Mouse (Mus musculus) T-cell, adult 2 months (primary cell): ENCODE data around the gene Miga1.
"Not testable (repeated sequence)": the region's sequence is repeated elsewhere in the genome, so short reads cannot be mapped to it uniquely, and the experiment has no call there.

Experiments used
- DNase-seq: peaks from one replicate; pipeline ENCODE4 v3.0.0; 2022; ENCODE audit warnings: low spot score

Miga1 gene

GRCm38 (mm10) chr3:152321765-152322547 is 18.3 kb downstream of the Miga1 start:
- no peak for DNase-seq

- DNase-seq, result no peak
Observed at GRCm38 (mm10) chr3:152320972-152321645, 19.1 kb downstream of the Miga1 start.

DNA sequence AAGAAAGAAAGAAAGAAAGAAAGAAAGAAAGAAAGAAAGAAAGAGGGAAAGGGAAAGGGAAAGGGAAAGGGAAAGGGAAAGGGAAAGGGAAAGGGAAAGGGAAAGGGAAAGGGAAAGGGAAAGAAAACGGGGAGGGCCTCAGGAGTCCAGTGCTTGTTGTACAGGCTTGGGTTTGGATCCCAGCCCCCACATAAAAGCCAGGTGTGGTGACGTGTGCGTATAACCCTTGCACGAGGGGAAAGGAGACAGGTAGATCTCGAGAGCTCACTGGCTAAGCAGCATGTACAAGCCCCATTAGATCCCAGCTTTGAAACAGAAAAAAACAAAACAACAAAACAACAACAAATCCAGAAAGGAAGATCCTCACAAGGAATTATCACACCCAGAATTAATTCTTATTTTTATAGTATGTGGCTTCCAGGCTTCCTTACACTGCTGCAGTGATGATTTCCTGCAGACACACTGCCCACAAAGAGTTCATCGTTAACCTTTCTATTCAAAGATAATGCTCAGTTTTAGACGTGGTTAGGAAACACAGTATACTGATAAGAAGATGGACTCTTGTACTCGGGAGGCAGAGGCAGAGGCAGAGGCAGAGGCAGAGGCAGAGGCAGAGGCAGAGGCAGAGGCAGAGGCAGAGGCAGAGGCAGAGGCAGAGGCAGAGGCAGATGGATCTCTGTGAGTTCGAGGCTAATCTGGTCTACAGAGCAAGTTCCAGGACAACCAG is 23.6 kb downstream of the Miga1 start:
- DNase-seq, result not testable (repeated sequence)

DNA sequence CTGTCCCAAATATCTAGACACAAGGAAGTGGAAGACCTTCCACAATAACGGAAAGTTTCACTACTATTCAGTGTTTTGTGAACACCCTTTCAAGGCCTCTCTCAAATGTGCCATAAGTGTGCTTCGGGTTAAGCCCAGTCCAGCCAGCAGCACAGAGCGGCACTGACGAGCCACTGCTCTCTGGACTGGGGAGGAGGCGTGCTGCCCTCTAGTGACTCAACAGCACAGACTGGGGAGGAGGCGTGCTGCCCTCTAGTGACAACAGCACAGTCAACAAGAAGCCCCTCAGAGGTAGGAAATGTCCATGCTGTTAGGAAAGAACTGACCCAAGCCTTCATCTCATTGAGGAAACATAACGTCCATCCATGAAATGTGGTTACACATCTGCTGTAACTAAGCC is 24.6 kb downstream of the Miga1 start:
- peak; percentile 70 for DNase-seq

GRCm38 (mm10) chr3:152314666-152315065 is 25.5 kb downstream of the Miga1 start:
- not testable (repeated sequence) for DNase-seq

- DNase-seq, result no peak
Observed at GRCm38 (mm10) chr3:152309250-152309645, 31.0 kb downstream of the Miga1 start.

- DNase-seq, result no peak
Observed at GRCm38 (mm10) chr3:152308485-152309249, 31.5 kb downstream of the Miga1 start.

GRCm38 (mm10) chr3:152305971-152306370 is 34.2 kb downstream of the Miga1 start:
- DNase-seq, result no peak

- no peak for DNase-seq
Observed at GRCm38 (mm10) chr3:152305080-152305479, 35.1 kb downstream of the Miga1 start.

GRCm38 (mm10) chr3:152304093-152304815 is 36.0 kb downstream of the Miga1 start:
- DNase-seq, result no peak

- DNase-seq, result no peak
Observed at GRCm38 (mm10) chr3:152302991-152303390, 37.2 kb downstream of the Miga1 start.

DNA sequence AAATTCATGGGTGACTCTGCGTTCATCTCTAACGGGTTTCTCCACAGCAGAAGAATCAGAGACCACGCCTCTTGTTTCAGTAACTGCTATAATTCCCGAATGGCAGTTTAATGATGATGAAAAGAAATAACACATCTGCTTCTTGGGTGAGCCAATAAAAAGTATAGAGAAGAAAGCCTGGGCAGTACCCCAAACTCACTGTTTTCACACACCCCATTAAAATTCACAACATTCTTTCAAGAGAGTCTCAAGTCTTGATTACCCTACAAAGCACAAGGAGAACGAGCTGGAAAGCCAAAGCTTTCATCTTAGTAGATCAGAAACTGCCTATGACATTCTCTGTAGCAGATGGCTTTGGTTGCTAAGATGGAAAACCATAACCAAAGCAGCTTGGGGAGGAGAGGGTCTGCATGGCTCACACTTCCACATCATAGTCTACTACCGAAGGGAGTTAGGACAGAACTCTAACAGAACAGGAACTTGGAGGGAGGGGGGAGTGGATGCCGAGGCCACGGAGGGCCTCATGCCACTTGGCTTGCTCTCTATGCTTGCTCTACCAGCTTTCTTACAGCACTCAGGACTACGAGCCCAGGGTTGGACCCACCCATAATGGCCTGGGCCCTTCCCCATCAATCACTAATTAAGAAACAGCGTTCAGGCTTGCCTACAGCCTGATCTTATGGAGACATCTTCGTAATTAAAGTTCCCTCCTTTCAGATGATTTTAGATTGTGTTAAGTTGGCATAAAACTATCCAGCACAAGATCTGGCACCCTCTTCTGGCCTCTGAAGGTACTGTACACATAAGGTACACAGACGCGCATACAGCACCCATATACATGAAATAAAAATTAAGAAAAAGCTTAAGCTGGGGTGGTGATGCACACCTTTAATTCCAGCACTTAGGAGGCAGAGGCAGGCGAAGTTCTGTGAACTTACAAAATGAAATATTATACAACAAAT is 39.5 kb downstream of the Miga1 start:
- no peak for DNase-seq

- DNase-seq, result no peak
Observed at GRCm38 (mm10) chr3:152295896-152296295, 44.3 kb downstream of the Miga1 start.

- no peak for DNase-seq
Observed at GRCm38 (mm10) chr3:152294400-152294799, 45.8 kb downstream of the Miga1 start.

DNA sequence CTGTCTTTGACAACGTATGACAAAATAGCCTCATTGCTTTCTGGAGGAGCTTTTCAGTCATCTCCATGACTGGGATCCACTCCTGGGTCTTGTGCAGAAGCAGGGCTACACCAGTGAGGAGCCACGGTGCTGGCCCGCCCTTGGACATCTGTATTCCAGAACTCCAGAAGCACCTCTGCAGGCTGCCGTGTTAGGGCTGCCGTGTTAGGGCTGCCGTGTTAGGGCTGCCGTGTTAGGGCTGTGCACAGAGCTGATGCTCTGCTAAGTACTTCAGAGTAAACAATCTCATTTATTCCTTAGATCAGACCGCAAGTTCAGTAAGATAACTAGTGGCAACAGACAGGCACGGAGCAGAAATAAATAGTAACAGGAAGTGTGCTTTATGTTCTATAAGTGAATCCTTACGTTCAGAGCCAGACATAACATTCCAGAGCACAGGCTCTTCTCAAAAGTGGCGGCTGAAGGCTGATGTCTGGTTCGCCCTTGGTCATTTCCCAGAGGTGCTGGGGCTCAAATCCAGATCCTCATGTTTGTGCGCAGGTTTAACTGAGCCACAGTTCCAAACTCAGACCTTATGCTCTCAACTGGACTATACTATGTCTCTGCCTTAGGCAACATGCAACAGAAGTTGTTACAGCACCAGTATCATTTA is 46.6 kb downstream of the Miga1 start:
- DNase-seq, result no peak

GRCm38 (mm10) chr3:152291895-152292294 is 48.3 kb downstream of the Miga1 start:
- DNase-seq, result no peak

DNA sequence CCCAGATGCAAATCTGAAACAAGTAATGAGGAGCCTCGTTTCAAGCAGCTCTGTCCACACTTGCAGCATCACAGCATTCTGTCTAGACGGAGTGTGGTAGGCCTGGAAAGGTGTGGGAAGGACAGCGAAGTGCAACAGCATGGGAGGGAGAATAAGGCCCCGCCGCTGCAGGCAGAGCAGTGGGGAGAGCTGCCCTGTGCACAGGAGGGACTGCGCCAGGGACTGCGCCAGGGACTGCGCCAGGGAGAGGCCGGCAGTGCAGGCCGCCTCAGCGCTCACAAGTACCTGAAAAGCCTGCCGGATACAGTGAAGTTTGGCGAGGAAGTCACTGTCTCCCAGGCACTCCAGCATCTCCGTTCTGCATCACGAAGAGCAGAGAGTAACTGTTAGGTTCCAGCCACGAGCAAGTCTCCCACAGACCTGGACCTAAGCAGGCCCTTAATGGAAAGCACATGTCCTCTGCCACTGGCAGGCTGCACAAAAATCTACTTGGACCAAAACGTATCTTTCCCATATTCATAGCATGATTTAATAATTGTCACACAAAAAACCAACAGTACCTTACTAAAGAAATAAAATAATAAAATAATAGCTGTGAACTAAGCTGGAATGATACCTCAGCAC is 49.9 kb downstream of the Miga1 start:
- DNase-seq, result no peak

DNA sequence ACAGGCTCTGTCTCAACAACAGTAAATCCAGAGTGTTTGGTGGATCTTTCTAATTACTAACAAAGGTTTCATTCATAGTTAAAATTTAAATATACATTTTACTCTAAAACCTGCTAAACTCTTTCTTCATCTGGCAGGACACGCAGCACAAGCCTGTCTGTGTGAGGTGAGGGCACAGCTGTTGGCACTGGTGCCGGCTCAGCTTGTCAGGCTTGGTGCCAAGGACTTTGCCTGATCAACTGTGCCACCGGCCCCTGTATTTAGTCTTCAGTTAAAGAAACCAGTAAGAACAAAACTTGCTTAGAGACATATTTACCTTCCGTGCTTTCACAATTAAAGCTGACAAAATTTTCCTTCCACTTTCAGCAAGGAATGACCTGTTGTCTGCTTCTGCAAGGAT is 51.5 kb downstream of the Miga1 start:
- no peak for DNase-seq

- no peak for DNase-seq
Observed at GRCm38 (mm10) chr3:152288276-152288675, 51.9 kb downstream of the Miga1 start.
